Mouse (Mus musculus): Measurements from ENCODE around the gene Phlda3.

DNA sequence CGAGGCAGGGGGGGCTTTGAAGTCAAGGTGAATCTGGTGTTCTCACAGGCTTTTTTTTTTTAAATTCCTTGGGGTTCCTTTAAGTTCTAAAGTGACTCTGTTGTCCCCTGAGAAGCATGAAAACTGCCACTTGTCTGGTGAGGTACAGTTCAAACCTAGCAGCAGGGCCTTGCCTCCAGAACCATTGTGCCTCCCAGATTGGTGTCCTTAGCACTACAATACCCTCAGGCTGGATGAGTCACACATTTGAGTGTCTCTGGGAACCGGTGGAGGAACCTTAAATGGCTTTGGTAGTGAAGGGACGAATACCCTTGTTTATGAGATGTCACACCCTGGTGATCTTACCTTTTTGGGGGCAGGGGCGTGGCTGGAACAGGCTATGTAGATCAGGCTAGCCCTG lies 41.8 kb upstream of the Phlda3 start:
- TF ChIP-seq CTCF (conservative IDR thresholded peaks at IDR 0.05; ENCODE audit: low read length): no peak
- 0 out of 2 replicates have a peak, but pooled peaks have one; percentile 29 for TF ChIP-seq NANOG (IDR thresholded peaks at IDR 0.05; ENCODE audit: borderline replicate concordance, low read length)
